16 mouse cellular contexts compared by ENCODE assay signal in genomic region chr10:81513798-81514197, GRCm38 (mm10). TPM values are rescaled to one million over a fixed set of nuclear protein-coding genes. Genes with fewer than 3 reads are reported as not detected.
"Had no signal": no experiment of that assay in that cellular context is flagged by ENCODE, and none has a peak within 500 bp of the region (broad histone marks: within the 10 kb centered on the region; RNA-seq: fewer than 3 reads in every experiment).

No protein-coding gene starts in this region.

- H3K36me3 ChIP-seq: limb, embryonic 15.5 days; lung, embryonic 15.5 days; midbrain, embryonic 12.5 days; neural tube, embryonic 13.5 days had no signal

- H3K4me3 ChIP-seq: left cerebral cortex, adult 2 months; limb, embryonic 15.5 days; liver, embryonic 15.5 days; lung, embryonic 15.5 days; midbrain, embryonic 12.5 days; neural tube, embryonic 13.5 days had no signal

- H3K27me3 ChIP-seq: limb, embryonic 15.5 days; liver, embryonic 15.5 days had no signal

- ATAC-seq: intestine, embryonic 16.5 days; midbrain, embryonic 16.5 days had no signal

- DNase-seq: kidney, adult 8-10 months; kidney, postnatal 10 days; kidney, postnatal 4 days; lung, postnatal 14 days; retina, postnatal 1 day; right cerebral cortex, postnatal 4 days; spleen, adult 18-20 months had no signal

- H3K9ac ChIP-seq: limb, embryonic 15.5 days; liver, embryonic 15.5 days; lung, embryonic 15.5 days; midbrain, embryonic 12.5 days; neural tube, embryonic 13.5 days had no signal

- H3K4me2 ChIP-seq: limb, embryonic 15.5 days; liver, embryonic 15.5 days; lung, embryonic 15.5 days; midbrain, embryonic 12.5 days; neural tube, embryonic 13.5 days had no signal

- H3K27ac ChIP-seq: left cerebral cortex, adult 2 months; limb, embryonic 15.5 days; liver, embryonic 15.5 days; lung, embryonic 15.5 days; midbrain, embryonic 12.5 days; neural tube, embryonic 13.5 days had no signal

- H3K9me3 ChIP-seq: limb, embryonic 15.5 days; liver, embryonic 15.5 days; lung, embryonic 15.5 days; neural tube, embryonic 13.5 days had no signal

- H3K4me1 ChIP-seq: lung, embryonic 15.5 days; midbrain, embryonic 12.5 days; neural tube, embryonic 13.5 days had no signal

RNA-seq across cellular contexts. Expression of gene Celf5, which starts 31.3 kb away (rescaled TPM):
- total RNA-seq: megakaryocyte-erythroid progenitor cell, adult 5-6 weeks had no signal
- polyA plus RNA-seq: liver, embryonic 15.5 days had no signal
